Mouse (Mus musculus): Measurements from ENCODE around the gene Zdhhc14.

- no peak for TF ChIP-seq MAX (IDR thresholded peaks at IDR 0.05)
- no peak for TF ChIP-seq USF1 (IDR thresholded peaks at IDR 0.05; ENCODE audit: low read depth)
- TF ChIP-seq CTCF (IDR thresholded peaks at IDR 0.05; ENCODE audit: control insufficient read depth, insufficient read depth, insufficient read length), result no peak
- TF ChIP-seq MYOG (IDR thresholded peaks at IDR 0.05; ENCODE audit: control insufficient read depth, extremely low read depth, insufficient read length), result no peak
- TF ChIP-seq CEBPB (IDR thresholded peaks at IDR 0.05; ENCODE audit: low read depth), result no peak
- no peak for TF ChIP-seq FOSL1 (IDR thresholded peaks at IDR 0.05; ENCODE audit: insufficient read depth, low read length, poor library complexity, severe bottlenecking)
- no peak for TF ChIP-seq MYOD1 (IDR thresholded peaks at IDR 0.05; ENCODE audit: control insufficient read depth, insufficient read length, low read depth)
These were observed 255.5 kb downstream of the Zdhhc14 start for GRCm38 (mm10) chr17:5747539-5748500.

Data from C2C12 (cell line).